Mouse (Mus musculus) C2C12 (cell line): ENCODE results near the gene Wdr18. TPM values are rescaled to one million over a fixed set of nuclear protein-coding genes. Genes with fewer than 3 reads are reported as not detected.
A peak's percentile ranks its signal among the peaks of the same experiment; 100 is the strongest.

ENCODE experiments used
- H3K27me3 ChIP-seq: one replicate; pipeline ENCODE4 v1.6.1; 2011; ENCODE audit not compliant: control insufficient read depth, insufficient read depth, insufficient read length
- H3K36me3 ChIP-seq: one replicate; pipeline ENCODE4 v1.6.1; 2011; ENCODE audit not compliant: control insufficient read depth, insufficient read depth
- H3K4me3 ChIP-seq: one replicate; pipeline ENCODE4 v1.5.1; 2011; ENCODE audit warnings: mild to moderate bottlenecking, control low read depth; ENCODE audit not compliant: poor library complexity, insufficient read depth, severe bottlenecking
- H3K79me2 ChIP-seq: one replicate; pipeline ENCODE4 v1.6.1; 2011; ENCODE audit not compliant: control insufficient read depth, insufficient read depth
- H3K79me3 ChIP-seq: one replicate; pipeline ENCODE4 v1.6.1; 2011; ENCODE audit warnings: low read depth, control low read depth
- H3ac ChIP-seq: one replicate; pipeline ENCODE3; 2011; ENCODE audit warnings: low read depth; ENCODE audit not compliant: control insufficient read depth, insufficient read length
- CEBPB ChIP-seq: IDR thresholded peaks from one replicate; pipeline ENCODE4 v1.6.1; 2011; ENCODE audit warnings: low read depth, mild to moderate bottlenecking, control low read depth, moderate library complexity
- CTCF ChIP-seq: IDR thresholded peaks from one replicate; pipeline ENCODE4 v1.5.1; 2011; ENCODE audit not compliant: control insufficient read depth, insufficient read depth, insufficient read length
- FOSL1 ChIP-seq: IDR thresholded peaks from one replicate; pipeline ENCODE4 v1.8.0; 2011; ENCODE audit warnings: mild to moderate bottlenecking, low read length; ENCODE audit not compliant: poor library complexity, insufficient read depth, severe bottlenecking
- MAX ChIP-seq: IDR thresholded peaks from one replicate; pipeline ENCODE4 v1.6.1; 2011; ENCODE audit warnings: mild to moderate bottlenecking, control low read depth
- MYOD1 ChIP-seq: IDR thresholded peaks from one replicate; pipeline ENCODE4 v1.6.1; 2011; ENCODE audit warnings: low read depth; ENCODE audit not compliant: control insufficient read depth, insufficient read length
- MYOG ChIP-seq: IDR thresholded peaks from one replicate; pipeline ENCODE4 v1.6.1; 2011; ENCODE audit not compliant: control insufficient read depth, insufficient read length; ENCODE audit errors: extremely low read depth
- USF1 ChIP-seq: IDR thresholded peaks from one replicate; pipeline ENCODE4 v1.6.1; 2011; ENCODE audit warnings: low read depth, mild to moderate bottlenecking, control low read depth, moderate library complexity
- polyA plus RNA-seq: library from polyadenylated mRNA; unstranded; fragments of >200 nt; fragmentation: generic; extraction: Trizol; gene quantifications from one replicate; pipeline ENCODE4 v1.2.1, GENCODE M21; 2012; ENCODE audit warnings: missing spikeins

Gene Wdr18
- polyA plus RNA-seq, 1 experiment: 48.6 TPM

- Histone ChIP-seq H3K4me3 (no peak overlapping the region), H3K27me3 (no peaks in the 10 kb centered on the region)
Observed at GRCm38 (mm10) chr10:80004233-80004705, 44.3 kb downstream of the Wdr18 start.

GRCm38 (mm10) chr10:80011740-80012139, 51.8 kb downstream of the Wdr18 start:
- TF ChIP-seq FOSL1 (no peak), CEBPB (no peak), CTCF (no peak), MAX (no peak), MYOD1 (no peak), USF1 (no peak), MYOG (no peak)
- Histone ChIP-seq H3K27me3 (no peaks in the 10 kb centered on the region), H3ac (no peak overlapping the region), H3K79me2 (no peaks in the 10 kb centered on the region), H3K4me3 (no peak overlapping the region), H3K36me3 (peaks cover 32% of the 10 kb centered on the region), H3K79me3 (no peaks in the 10 kb centered on the region)

More at GRCm38 (mm10) chr10:80004233-80004705, 44.3 kb downstream of the Wdr18 start:
- H3K36me3 ChIP-seq: peaks cover 10% of the 10 kb centered on the region
- H3K79me2 ChIP-seq: no peaks in the 10 kb centered on the region
- TF ChIP-seq CTCF (no peak), CEBPB (no peak), MYOG (no peak), MYOD1 (no peak), FOSL1 (no peak), USF1 (no peak), MAX (no peak)
- no peaks in the 10 kb centered on the region for H3K79me3 ChIP-seq
- no peak overlapping the region for H3ac ChIP-seq

- H3ac ChIP-seq: no peak overlapping the region
- no peaks in the 10 kb centered on the region for H3K79me3 ChIP-seq
- no peak overlapping the region for H3K4me3 ChIP-seq
- peaks cover 32% of the 10 kb centered on the region for H3K36me3 ChIP-seq
- H3K79me2 ChIP-seq: no peaks in the 10 kb centered on the region
- no peak for TF ChIP-seq CTCF
- TF ChIP-seq MYOG: no peak
- TF ChIP-seq CEBPB: no peak
- TF ChIP-seq FOSL1: no peak
- no peak for TF ChIP-seq MAX
- TF ChIP-seq MYOD1: no peak
- no peaks in the 10 kb centered on the region for H3K27me3 ChIP-seq
Observed at GRCm38 (mm10) chr10:80013609-80014008, 53.7 kb downstream of the Wdr18 start.

GRCm38 (mm10) chr10:80014484-80015290, 54.7 kb downstream of the Wdr18 start:
- Histone ChIP-seq H3K79me2 (no peaks in the 10 kb centered on the region), H3K4me3 (no peak overlapping the region), H3K36me3 (peaks cover 30% of the 10 kb centered on the region), H3K79me3 (no peaks in the 10 kb centered on the region), H3K27me3 (no peaks in the 10 kb centered on the region), H3ac (no peak overlapping the region)
- TF ChIP-seq MAX: no peak
- TF ChIP-seq MYOD1: no peak
- no peak for TF ChIP-seq MYOG
- TF ChIP-seq USF1: no peak
- TF ChIP-seq CEBPB: no peak
- peak; percentile 91 for TF ChIP-seq CTCF

GRCm38 (mm10) chr10:80015583-80015982, 55.6 kb downstream of the Wdr18 start:
- H3K36me3 ChIP-seq: peaks cover 23% of the 10 kb centered on the region
- H3ac ChIP-seq: no peak overlapping the region
- H3K79me2 ChIP-seq: no peaks in the 10 kb centered on the region
- H3K27me3 ChIP-seq: no peaks in the 10 kb centered on the region
- H3K79me3 ChIP-seq: no peaks in the 10 kb centered on the region
- H3K4me3 ChIP-seq: no peak overlapping the region
- no peak for TF ChIP-seq CTCF
- no peak for TF ChIP-seq FOSL1

GRCm38 (mm10) chr10:80016511-80016910, 56.6 kb downstream of the Wdr18 start, which contains the start of gene Arhgap45:
TSS of gene Arhgap45 (plus strand) at chr10:80016653.
- TF ChIP-seq FOSL1 (no peak), MYOG (no peak), CTCF (no peak), USF1 (no peak), MYOD1 (no peak), CEBPB (no peak), MAX (no peak)
- Histone ChIP-seq H3K79me2 (no peaks in the 10 kb centered on the region), H3ac (no peak within 1 kb of the TSS), H3K4me3 (no peak within 1 kb of the TSS), H3K27me3 (no peaks in the 10 kb centered on the region), H3K36me3 (peaks cover 19% of the 10 kb centered on the region), H3K79me3 (no peaks in the 10 kb centered on the region)
